ENCODE assay signal across 11 mouse cellular contexts in genomic region chr10:95112231-95112774, GRCm38 (mm10).
DNase-seq lines count a peak whose midpoint lies in the region; ATAC-seq and TF ChIP-seq lines count a peak whose summit lies in the region.
"Had no signal": no experiment of that assay in that cellular context is flagged by ENCODE, and none has a peak within 500 bp of the region (broad histone marks: within the 10 kb centered on the region; RNA-seq: fewer than 3 reads in every experiment).

No protein-coding gene starts in this region.

- 65% methylated on average over 14 of the region's 14 CpGs for WGBS in liver, adult 2 months
- WGBS in liver, embryonic 12.5 days (ENCODE audit: insufficient replicate concordance): 64% methylated on average over 14 of the region's 14 CpGs
- WGBS in limb, embryonic 10.5 days: 54% methylated on average over 14 of the region's 14 CpGs
- WGBS in stomach, postnatal 0 days: 63% methylated on average over 14 of the region's 14 CpGs

- TF ChIP-seq CTCF in liver, adult 2 months (IDR thresholded peaks at IDR 0.05; ENCODE audit: low read depth, low read length): peak; percentile 53; the same call in 1 of the 2 replicates
- peak; percentile 64 for TF ChIP-seq CTCF in stomach, postnatal 0 days (IDR thresholded peaks at IDR 0.05; ENCODE audit: low read depth)

- no peaks in the 10 kb centered on the region for H3K27me3 ChIP-seq in liver, adult 2 months (ENCODE audit: control insufficient read depth, insufficient read depth, low read length)
- H3K27me3 ChIP-seq in liver, embryonic 12.5 days (replicated peaks): 0 out of 2 replicates have a peak, but pooled peaks cover 2% of the 10 kb centered on the region
- H3K27me3 ChIP-seq in limb, embryonic 10.5 days (ENCODE audit: low read depth, poor library complexity, severe bottlenecking): no peaks in the 10 kb centered on the region
- no peaks in the 10 kb centered on the region for H3K27me3 ChIP-seq in stomach, postnatal 0 days (ENCODE audit: control insufficient read depth, insufficient read depth, low read length)
- H3K27me3 ChIP-seq: embryonic facial prominence, embryonic 12.5 days; heart, embryonic 13.5 days had no signal

- peaks cover 4% of the 10 kb centered on the region; the same call in 1 of the 2 replicates for H3K4me1 ChIP-seq in liver, adult 2 months (ENCODE audit: control insufficient read depth, insufficient read depth, low read length)
- H3K4me1 ChIP-seq in liver, embryonic 12.5 days: no peaks in the 10 kb centered on the region
- peaks cover 32% of the 10 kb centered on the region for H3K4me1 ChIP-seq in limb, embryonic 10.5 days
- no peaks in the 10 kb centered on the region for H3K4me1 ChIP-seq in stomach, postnatal 0 days (replicated peaks; ENCODE audit: control insufficient read depth, insufficient read depth)

- no peak for TF ChIP-seq EP300 in stomach, postnatal 0 days (optimal IDR thresholded peaks at IDR 0.05)

- TF ChIP-seq POLR2A in liver, adult 2 months (IDR thresholded peaks at IDR 0.05; ENCODE audit: extremely low read depth, insufficient read depth, low read length): no peak

- no peak overlapping the region for H3K4me2 ChIP-seq in liver, embryonic 12.5 days
- H3K4me2 ChIP-seq in stomach, postnatal 0 days (replicated peaks; ENCODE audit: low read depth): no peak overlapping the region
- H3K4me2 ChIP-seq: embryonic facial prominence, embryonic 12.5 days; heart, embryonic 13.5 days had no signal

- no peaks in the 10 kb centered on the region for H3K36me3 ChIP-seq in liver, adult 2 months (ENCODE audit: control insufficient read depth, insufficient read depth, low read length)
- H3K36me3 ChIP-seq in liver, embryonic 12.5 days: no peaks in the 10 kb centered on the region
- H3K36me3 ChIP-seq in limb, embryonic 10.5 days: no peaks in the 10 kb centered on the region
- H3K36me3 ChIP-seq in stomach, postnatal 0 days (ENCODE audit: control insufficient read depth, insufficient read depth, low read length): no peaks in the 10 kb centered on the region
- H3K36me3 ChIP-seq: embryonic facial prominence, embryonic 12.5 days; heart, embryonic 13.5 days had no signal

- H3K4me3 ChIP-seq in liver, adult 2 months (ENCODE audit: insufficient read depth, low read depth, low read length): no peak overlapping the region
- H3K4me3 ChIP-seq in liver, embryonic 12.5 days: no peak overlapping the region
- H3K4me3 ChIP-seq in limb, embryonic 10.5 days: no peak overlapping the region
- H3K4me3 ChIP-seq in stomach, postnatal 0 days (ENCODE audit: low read depth, low read length): no peak overlapping the region
- H3K4me3 ChIP-seq: embryonic facial prominence, embryonic 12.5 days; heart, embryonic 13.5 days had no signal

- no peak overlapping the region for H3K27ac ChIP-seq in liver, adult 2 months (replicated peaks; ENCODE audit: insufficient read depth, low read depth, low read length)
- no peak overlapping the region for H3K27ac ChIP-seq in liver, embryonic 12.5 days
- peak overlapping the region; percentile 61 for H3K27ac ChIP-seq in limb, embryonic 10.5 days
- H3K27ac ChIP-seq in stomach, postnatal 0 days (replicated peaks): no peak overlapping the region
- H3K27ac ChIP-seq: embryonic facial prominence, embryonic 12.5 days; heart, embryonic 13.5 days had no signal

- no peak overlapping the region for H3K9ac ChIP-seq in liver, adult 2 months (ENCODE audit: low read depth, low read length)
- no peak overlapping the region for H3K9ac ChIP-seq in liver, embryonic 12.5 days
- no peak overlapping the region for H3K9ac ChIP-seq in stomach, postnatal 0 days (ENCODE audit: low read length)
- H3K9ac ChIP-seq: embryonic facial prominence, embryonic 12.5 days; heart, embryonic 13.5 days had no signal

- no peaks in the 10 kb centered on the region for H3K9me3 ChIP-seq in liver, embryonic 12.5 days (replicated peaks)
- H3K9me3 ChIP-seq in limb, embryonic 10.5 days (replicated peaks): no peaks in the 10 kb centered on the region
- H3K9me3 ChIP-seq in stomach, postnatal 0 days (ENCODE audit: control insufficient read depth, low read length): no peaks in the 10 kb centered on the region
- H3K9me3 ChIP-seq: embryonic facial prominence, embryonic 12.5 days; heart, embryonic 13.5 days had no signal

- DNase-seq in liver, adult 2 months (ENCODE audit: extremely low read depth, low read depth, low spot score): no peak
- peak; percentile 72 for DNase-seq in R1 (ENCODE audit: low read depth, low spot score)
- DNase-seq in limb, embryonic 10.5 days (ENCODE audit: low spot score): peak; percentile 59
- DNase-seq in stomach, postnatal 0 days (ENCODE audit: low spot score): no peak
- DNase-seq in right cerebral cortex, adult 2 months (ENCODE audit: low spot score in 2 of 2): no peak
- no peak for DNase-seq in frontal cortex, postnatal 25 days (ENCODE audit: low spot score in 2 of 2)
- DNase-seq: adrenal gland, adult 8-10 months; layer of hippocampus, postnatal 36 days had no signal

- no peak for ATAC-seq in liver, embryonic 12.5 days
- ATAC-seq in stomach, postnatal 0 days (ENCODE audit: low FRiP score, low TSS enrichment): peak; percentile 31; the same call in 1 of the 2 replicates

- H3K79me2 ChIP-seq in liver, adult 2 months (ENCODE audit: control insufficient read depth, insufficient read depth, low read length): no peaks in the 10 kb centered on the region

Comparison
In these comparisons a context has a peak if more than half of its experiments do, and no peak if none do; other contexts are left out.
1. DNase-seq: peak in R1 (single experiment) and limb, embryonic 10.5 days (single experiment); none in liver, adult 2 months (single experiment), stomach, postnatal 0 days (single experiment), right cerebral cortex, adult 2 months (0 of 2) and frontal cortex, postnatal 25 days (0 of 2).